ENCODE assay signal across 26 mouse cellular contexts in the genomic region with DNA sequence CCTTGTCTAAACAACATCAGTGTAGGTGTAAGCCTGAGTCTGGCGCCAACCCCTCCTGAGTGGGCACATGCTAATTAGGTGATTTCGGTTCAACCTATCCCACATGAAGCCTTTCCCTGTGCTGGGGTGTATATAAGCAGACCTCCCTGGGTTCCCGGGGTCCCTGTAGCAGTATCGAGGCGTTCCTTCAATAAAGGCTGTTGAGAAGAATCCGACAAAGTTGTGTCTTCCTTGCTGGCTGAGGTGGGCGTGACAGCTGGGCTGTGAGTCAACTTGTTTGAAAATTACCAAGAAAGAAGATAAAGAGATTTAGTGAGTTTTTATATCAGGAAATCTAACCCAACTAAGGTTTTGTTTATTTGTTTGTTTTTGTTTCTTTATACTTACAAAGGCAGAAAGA.
A peak's percentile ranks its signal among the peaks of the same experiment; 100 is the strongest.
DNase-seq lines count a peak whose midpoint lies in the region; TF ChIP-seq lines count a peak whose summit lies in the region.
"Had no signal": no experiment of that assay in that cellular context is flagged by ENCODE, and none has a peak within 500 bp of the region (broad histone marks: within the 10 kb centered on the region; RNA-seq: fewer than 3 reads in every experiment).

No protein-coding gene starts in this region.

- TF ChIP-seq CTCF in layer of hippocampus, adult 2 months (conservative IDR thresholded peaks at IDR 0.05) = no peak

- no peak overlapping the region for H3K4me3 ChIP-seq in layer of hippocampus, adult 2 months
- H3K4me3 ChIP-seq: embryonic facial prominence, embryonic 10.5 days; hindbrain, embryonic 10.5 days; intestine, embryonic 15.5 days; limb, embryonic 10.5 days; liver, embryonic 15.5 days; midbrain, embryonic 15.5 days; neural tube, embryonic 13.5 days; stomach, embryonic 15.5 days had no signal

- peak; percentile 5 to 12 for DNase-seq in layer of hippocampus, adult 2 months (ENCODE audit: low spot score in 2 of 2)
- DNase-seq in layer of hippocampus, adult 9-10 months (ENCODE audit: low spot score) = no peak
- peak; percentile 72 for DNase-seq in brain, adult 2 months (ENCODE audit: low read depth, low spot score)
- peak; percentile 28 to 49 for DNase-seq in frontal cortex, postnatal 36 days (ENCODE audit: low spot score in 2 of 2)
- DNase-seq in left cerebral cortex, postnatal 36 days (ENCODE audit: low spot score in 2 of 2) = peak; percentile 39 to 45
- DNase-seq in lung, adult 18-20 months = no peak
- no peak for DNase-seq in ovary, postnatal 10 days (ENCODE audit: low spot score)
- DNase-seq: adrenal gland, adult 2 months; B cell, adult 2 months; cerebellum, adult 11-12 months; cerebellum, postnatal 10 days; gastrocnemius, postnatal 10 days; heart, adult 11 months; kidney, adult 8-10 months; kidney, postnatal 10 days; liver; thymus, postnatal 36 days had no signal

- no peak overlapping the region for H3K27ac ChIP-seq in layer of hippocampus, adult 2 months
- H3K27ac ChIP-seq: embryonic facial prominence, embryonic 10.5 days; hindbrain, embryonic 10.5 days; intestine, embryonic 15.5 days; limb, embryonic 10.5 days; liver, embryonic 15.5 days; macrophage; midbrain, embryonic 15.5 days; neural tube, embryonic 13.5 days; stomach, embryonic 15.5 days had no signal

- intact Hi-C loops in left cerebral cortex, postnatal 36 days (cut with DNase I) = loop anchor here (10.0 kb wide), 1 partner anchor 258 kb away; no protein-coding TSS in a partner anchor

Comparison
In these comparisons a context has a peak if more than half of its experiments do, and no peak if none do; other contexts are left out.
1. DNase-seq: peak in layer of hippocampus, adult 2 months (2 of 2), brain, adult 2 months (single experiment), frontal cortex, postnatal 36 days (2 of 2) and left cerebral cortex, postnatal 36 days (2 of 2); none in layer of hippocampus, adult 9-10 months (single experiment), lung, adult 18-20 months (0 of 2) and ovary, postnatal 10 days (single experiment).